Mouse (Mus musculus) cerebellum, postnatal 14 days (tissue): ENCODE data around the gene Gper1.
A peak's percentile ranks its signal among the peaks of the same experiment; 100 is the strongest.

Experiments
- DNase-seq, 2 experiments: peaks; one replicate each; pipeline ENCODE4 v3.0.0; 2021; ENCODE audit warnings: mixed read lengths in 2 of 2

Gper1 gene

GRCm38 (mm10) chr5:139449161-139449791 is 26.3 kb downstream of the Gper1 start:
- DNase-seq: peak in 1 of 2 experiments; percentile 69

DNA sequence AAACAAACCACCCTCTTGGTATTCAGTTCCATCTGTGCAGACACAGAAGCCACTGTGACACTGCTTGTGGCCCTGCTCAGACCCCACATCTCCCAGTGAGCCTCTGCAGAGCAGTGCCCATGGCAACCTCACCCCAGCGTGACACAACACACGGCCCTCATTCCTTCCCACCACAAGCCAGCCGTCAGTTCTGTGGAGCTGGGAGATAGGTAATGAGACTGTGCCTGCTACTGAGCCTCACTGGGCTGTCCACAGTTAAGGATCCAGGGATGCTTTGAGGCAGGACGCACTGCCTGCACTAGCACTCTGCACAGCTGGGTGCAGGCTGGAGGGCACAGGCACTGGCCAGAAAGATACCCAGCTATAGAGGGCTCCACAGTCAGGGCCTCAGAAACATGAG is 27.0 kb downstream of the Gper1 start:
- no peak for DNase-seq

DNA sequence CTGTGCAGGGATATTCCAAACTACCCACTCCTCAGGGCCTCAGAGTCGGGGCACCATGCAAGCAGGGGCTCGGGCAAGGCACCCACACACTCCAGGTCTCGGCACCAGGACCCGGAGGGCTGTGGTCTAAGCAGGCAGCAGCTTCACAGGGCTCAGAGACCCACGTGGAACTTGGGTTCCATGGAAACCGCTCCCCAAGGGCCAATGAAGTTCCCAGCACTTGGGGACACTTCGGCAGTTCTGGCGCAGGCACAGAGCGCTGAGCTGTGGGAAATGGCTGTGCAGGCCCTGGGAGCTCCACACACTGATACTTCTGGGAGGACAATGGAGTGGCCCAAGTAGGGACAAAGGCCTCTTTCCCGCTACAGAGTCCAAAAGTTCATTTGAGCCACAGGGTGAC is 30.1 kb downstream of the Gper1 start:
- no peak for DNase-seq

- no peak for DNase-seq
These were observed 32.2 kb downstream of the Gper1 start for GRCm38 (mm10) chr5:139455166-139455565.

- DNase-seq: no peak
These were observed 34.3 kb downstream of the Gper1 start for GRCm38 (mm10) chr5:139457241-139457640.

GRCm38 (mm10) chr5:139459938-139460337 is 37.0 kb downstream of the Gper1 start:
- no peak for DNase-seq

- DNase-seq: peak; percentile 100
These were observed 37.6 kb downstream of the Gper1 start, which contains the start of gene 3110082I17Rik for GRCm38 (mm10) chr5:139460384-139461067. Gene 3110082I17Rik, minus strand, starts transcription at chr5:139460527.

DNA sequence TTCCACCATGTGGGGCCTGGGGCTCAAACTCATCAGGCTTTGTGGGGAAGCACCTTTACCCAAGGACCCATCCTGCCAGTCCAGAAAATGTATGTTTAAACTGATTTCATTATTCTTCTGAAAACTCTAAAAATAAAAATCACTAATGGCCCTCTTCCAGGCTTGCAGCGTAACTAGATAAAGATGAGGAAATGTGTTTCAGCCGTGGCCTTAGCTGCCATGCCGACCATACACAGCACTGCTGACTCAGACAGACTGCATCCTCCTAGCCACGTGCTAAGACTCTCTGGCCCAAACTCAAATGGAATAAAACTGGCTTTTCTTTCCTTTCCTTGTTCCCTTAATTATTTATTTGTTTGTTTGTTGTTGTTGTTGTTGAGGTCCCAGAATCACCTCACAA is 41.9 kb downstream of the Gper1 start:
- DNase-seq: no peak

DNA sequence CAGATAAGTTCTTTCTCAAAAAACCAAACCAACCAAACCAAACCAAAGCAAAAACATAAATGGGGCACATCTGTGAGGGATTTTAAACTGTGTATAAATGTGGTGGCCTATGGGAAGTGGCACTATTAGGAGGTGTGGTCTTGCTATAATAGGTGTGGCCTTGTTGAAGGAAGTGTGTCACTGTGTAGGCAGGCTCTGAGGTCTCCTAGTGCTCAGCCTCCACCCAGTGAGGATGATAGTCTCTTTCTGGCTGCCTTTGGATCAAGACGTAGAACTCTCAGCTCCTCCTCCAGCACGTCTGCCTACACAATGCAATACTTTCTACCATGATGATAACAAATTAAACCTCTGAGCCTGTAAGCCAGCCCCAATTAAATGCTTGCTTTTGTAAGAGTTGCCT is 43.4 kb downstream of the Gper1 start:
- no peak for DNase-seq

- no peak for DNase-seq
These were observed 43.9 kb downstream of the Gper1 start for GRCm38 (mm10) chr5:139466801-139467200.

DNA sequence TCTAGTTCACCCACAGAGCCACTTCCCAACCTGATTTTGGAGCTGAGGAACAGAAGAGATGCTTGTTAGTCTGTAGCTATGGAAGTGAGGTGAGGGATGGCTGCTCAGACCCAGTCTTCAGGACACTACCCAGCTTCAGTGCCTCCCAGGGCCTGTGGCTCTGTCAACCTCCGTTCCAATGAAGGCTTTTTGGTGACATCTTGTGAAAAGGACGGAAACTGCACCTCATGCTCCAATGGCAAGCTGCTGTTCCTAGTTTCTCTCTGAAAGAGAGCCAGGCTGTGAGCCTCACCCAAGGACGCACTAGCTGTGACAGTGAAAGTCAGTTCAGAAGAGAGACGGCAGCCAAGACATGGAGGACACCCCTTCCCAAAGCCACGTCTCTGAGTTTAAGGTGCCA is 45.0 kb downstream of the Gper1 start:
- peak; percentile 81 to 82 for DNase-seq

DNA sequence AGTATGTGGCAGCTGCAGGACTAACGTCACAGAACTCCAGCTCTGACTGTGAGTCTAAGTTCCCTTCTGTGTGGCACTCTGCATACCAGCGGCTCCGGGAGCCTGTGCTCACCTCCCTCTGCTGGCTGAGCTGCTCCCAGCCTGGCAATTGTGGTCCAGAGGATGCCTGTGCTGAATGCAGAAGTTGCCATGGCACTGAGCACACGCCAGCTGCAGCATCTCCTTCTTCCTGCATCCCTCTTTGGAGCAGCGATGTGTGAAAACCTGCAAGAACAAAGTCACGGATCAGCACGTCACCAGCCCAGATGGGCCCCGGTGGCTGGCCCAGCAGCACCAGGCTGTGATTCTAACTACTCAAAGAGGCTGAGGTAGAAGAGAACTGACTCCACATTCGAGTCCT is 51.8 kb downstream of the Gper1 start:
- DNase-seq: no peak
